Mouse (Mus musculus) neural tube, embryonic 14.5 days (tissue): ENCODE results near the gene Cnih3. TPM values are rescaled to one million over a fixed set of nuclear protein-coding genes. Genes with fewer than 3 reads are reported as not detected.

Experiments
- ATAC-seq: fragments of 200-750 bp; cut with Nextera tagmentation; 2 replicates; pipeline ENCODE4 v1.8.0; 2017; ENCODE audit warnings: low read depth, mild to moderate bottlenecking, moderate TSS enrichment, moderate library complexity
- H3K27ac ChIP-seq: fragments of 300-500 bp; sonication (generic); 2 replicates; pipeline ENCODE4 v1.5.1; 2014; ENCODE audit warnings: low read depth, mild to moderate bottlenecking, control low read depth, low read length, moderate library complexity, mixed read lengths
- H3K27me3 ChIP-seq: fragments of 300-500 bp; sonication (generic); 2 replicates; pipeline ENCODE4 v1.6.1; 2014; ENCODE audit warnings: low read length; ENCODE audit not compliant: control insufficient read depth, insufficient read depth
- H3K36me3 ChIP-seq: fragments of 300-500 bp; sonication (generic); 2 replicates; pipeline ENCODE4 v1.6.1; 2014; ENCODE audit warnings: low read length, mixed read lengths; ENCODE audit not compliant: control insufficient read depth, insufficient read depth
- H3K4me1 ChIP-seq: fragments of 300-500 bp; sonication (generic); 2 replicates; pipeline ENCODE4 v1.6.1; 2014; ENCODE audit warnings: low read length; ENCODE audit not compliant: control insufficient read depth, insufficient read depth
- H3K4me2 ChIP-seq: fragments of 300-500 bp; sonication (generic); 2 replicates; pipeline ENCODE4 v1.6.1; 2014; ENCODE audit warnings: mild to moderate bottlenecking, low read depth, low read length, control low read depth
- H3K4me3 ChIP-seq: fragments of 300-500 bp; sonication (generic); 2 replicates; pipeline ENCODE4 v1.5.1; 2014; ENCODE audit warnings: low read depth, low read length, control low read depth, mixed read lengths
- H3K9ac ChIP-seq: fragments of 300-500 bp; sonication (generic); replicated peaks from 2 replicates; pipeline ENCODE4 v1.6.1; 2014; ENCODE audit warnings: low read depth, mild to moderate bottlenecking, control low read depth, low read length, mixed read lengths
- H3K9me3 ChIP-seq: fragments of 300-500 bp; sonication (generic); 2 replicates; pipeline ENCODE4 v1.6.1; 2016; ENCODE audit warnings: low read length; ENCODE audit not compliant: control insufficient read depth
- WGBS: fragments of 180-500 bp; shearing (Covaris S2); extraction: QIAGEN DNeasy Blood & Tissue Kit; methylation state at CpG from one replicate; pipeline ENCODE4 v1.1.7; 2014; 5-methylcytosine and 5-hydroxymethylcytosine counted together
- polyA plus RNA-seq: library from polyadenylated mRNA; unstranded; fragments of >200 nt; fragmentation: Nextera tagmentation; extraction: Ambion mirVana; gene quantifications from 2 replicates; pipeline ENCODE4 v1.2.1, GENCODE M21; 2014

Gene Cnih3
- polyA plus RNA-seq, 1 experiment from 2014 or later = 25.7 TPM

DNA sequence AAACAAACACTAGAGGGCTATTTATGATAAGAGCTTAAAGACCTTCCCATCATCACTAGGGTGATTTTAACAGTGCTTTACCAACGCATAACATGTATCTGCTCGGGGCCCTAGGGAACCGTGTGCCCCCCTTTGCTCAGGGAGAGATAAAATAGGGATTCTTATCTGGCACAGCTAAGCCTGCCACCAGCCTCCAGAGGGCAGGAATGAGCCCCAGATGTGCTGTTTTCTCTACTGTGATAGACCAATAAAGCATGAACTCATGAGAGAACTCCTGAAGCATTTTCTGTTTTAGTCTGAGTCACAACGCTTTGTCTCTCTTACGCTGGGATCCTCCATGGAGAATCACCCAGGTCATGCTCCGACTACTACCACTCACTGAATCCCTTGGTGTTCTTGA is 15.6 kb upstream of the Cnih3 start:
- no peak for ATAC-seq
- H3K9me3 ChIP-seq = no peaks in the 10 kb centered on the region
- H3K27me3 ChIP-seq = no peaks in the 10 kb centered on the region
- WGBS = 84% methylated on average over 6 of the region's 6 CpGs
- H3K4me1 ChIP-seq = no peaks in the 10 kb centered on the region
- no peak overlapping the region for H3K27ac ChIP-seq
- H3K9ac ChIP-seq = no peak overlapping the region
- no peak overlapping the region for H3K4me2 ChIP-seq
- no peak overlapping the region for H3K4me3 ChIP-seq
- no peaks in the 10 kb centered on the region for H3K36me3 ChIP-seq

DNA sequence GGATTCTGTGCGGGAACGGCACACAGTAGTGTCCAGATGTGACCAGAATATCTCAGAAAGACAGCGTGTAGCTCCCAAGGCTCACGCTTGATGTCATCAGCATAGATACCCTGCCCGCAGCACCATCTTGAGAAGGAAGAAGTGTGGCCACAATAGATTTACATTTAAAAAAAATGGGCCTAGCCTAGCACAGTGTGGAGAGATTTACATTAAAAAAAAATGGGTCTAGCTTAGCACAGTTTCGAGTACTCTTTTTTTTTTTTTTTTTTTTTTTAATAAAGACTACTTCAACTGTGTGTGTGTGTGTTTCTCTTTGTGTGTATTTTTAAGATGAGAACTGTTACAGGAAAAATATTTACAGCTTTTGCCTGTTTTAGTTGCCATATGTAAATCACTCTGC is 13.3 kb upstream of the Cnih3 start:
- Histone ChIP-seq H3K27ac (no peak overlapping the region), H3K4me3 (no peak overlapping the region), H3K9ac (no peak overlapping the region), H3K4me1 (no peaks in the 10 kb centered on the region), H3K4me2 (no peak overlapping the region), H3K27me3 (no peaks in the 10 kb centered on the region), H3K36me3 (no peaks in the 10 kb centered on the region), H3K9me3 (no peaks in the 10 kb centered on the region)
- ATAC-seq = no peak
- WGBS = 79% methylated on average over 6 of the region's 6 CpGs

DNA sequence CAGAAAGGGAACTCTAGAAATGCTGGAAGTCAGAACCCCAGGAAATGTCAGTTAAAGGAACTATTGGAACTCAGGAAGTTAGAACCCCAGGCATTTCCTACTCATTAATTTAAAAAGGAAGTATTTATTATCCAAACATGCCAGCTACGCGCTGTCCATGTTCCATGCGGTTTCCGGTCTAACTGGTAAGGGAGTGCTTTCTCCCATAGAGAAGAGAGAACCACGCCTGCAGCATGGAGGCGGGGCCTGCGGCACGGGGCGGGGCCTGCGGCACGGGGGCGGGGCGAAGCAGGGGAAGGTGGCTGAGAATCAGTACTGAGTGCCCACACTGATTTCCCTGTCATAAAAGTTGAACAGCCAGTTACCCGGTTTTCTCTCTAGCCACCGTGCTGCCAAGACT is 6.9 kb upstream of the Cnih3 start:
- no peak overlapping the region for H3K27ac ChIP-seq
- no peaks in the 10 kb centered on the region for H3K27me3 ChIP-seq
- H3K4me3 ChIP-seq = no peak overlapping the region
- H3K9me3 ChIP-seq = no peaks in the 10 kb centered on the region
- WGBS = 31% methylated on average over 15 of the region's 15 CpGs
- H3K36me3 ChIP-seq = no peaks in the 10 kb centered on the region
- no peak overlapping the region for H3K4me2 ChIP-seq
- H3K9ac ChIP-seq = no peak overlapping the region
- ATAC-seq = no peak
- H3K4me1 ChIP-seq = no peaks in the 10 kb centered on the region

DNA sequence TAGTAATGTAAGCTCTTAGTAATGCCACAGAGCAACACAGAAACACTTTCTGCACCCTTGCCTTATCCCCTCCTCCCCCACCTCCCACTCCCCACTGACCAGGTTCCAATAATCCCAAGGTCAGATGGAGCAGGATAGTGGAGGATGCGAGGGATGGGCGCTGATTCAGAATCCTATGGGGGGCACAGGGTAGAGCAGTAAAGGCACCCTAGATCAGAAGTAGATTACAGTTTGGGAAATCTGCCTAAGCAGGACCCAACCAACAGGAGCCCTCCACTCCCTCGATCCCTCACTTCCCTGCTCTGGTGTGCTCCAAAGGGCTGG is 423 bp upstream of the Cnih3 start:
- WGBS = 15% methylated on average over 3 of the region's 3 CpGs
- peak overlapping the region; percentile 99 for H3K4me2 ChIP-seq
- no peak; the same call in 1 of the 2 replicates for ATAC-seq
- H3K36me3 ChIP-seq = no peaks in the 10 kb centered on the region
- peak overlapping the region; percentile 47 for H3K9ac ChIP-seq
- no peaks in the 10 kb centered on the region for H3K9me3 ChIP-seq
- H3K4me1 ChIP-seq = peaks cover 13% of the 10 kb centered on the region; the same call in 1 of the 2 replicates
- H3K27ac ChIP-seq = no peak overlapping the region
- peaks cover 21% of the 10 kb centered on the region for H3K27me3 ChIP-seq
- H3K4me3 ChIP-seq = peak overlapping the region; percentile 58

DNA sequence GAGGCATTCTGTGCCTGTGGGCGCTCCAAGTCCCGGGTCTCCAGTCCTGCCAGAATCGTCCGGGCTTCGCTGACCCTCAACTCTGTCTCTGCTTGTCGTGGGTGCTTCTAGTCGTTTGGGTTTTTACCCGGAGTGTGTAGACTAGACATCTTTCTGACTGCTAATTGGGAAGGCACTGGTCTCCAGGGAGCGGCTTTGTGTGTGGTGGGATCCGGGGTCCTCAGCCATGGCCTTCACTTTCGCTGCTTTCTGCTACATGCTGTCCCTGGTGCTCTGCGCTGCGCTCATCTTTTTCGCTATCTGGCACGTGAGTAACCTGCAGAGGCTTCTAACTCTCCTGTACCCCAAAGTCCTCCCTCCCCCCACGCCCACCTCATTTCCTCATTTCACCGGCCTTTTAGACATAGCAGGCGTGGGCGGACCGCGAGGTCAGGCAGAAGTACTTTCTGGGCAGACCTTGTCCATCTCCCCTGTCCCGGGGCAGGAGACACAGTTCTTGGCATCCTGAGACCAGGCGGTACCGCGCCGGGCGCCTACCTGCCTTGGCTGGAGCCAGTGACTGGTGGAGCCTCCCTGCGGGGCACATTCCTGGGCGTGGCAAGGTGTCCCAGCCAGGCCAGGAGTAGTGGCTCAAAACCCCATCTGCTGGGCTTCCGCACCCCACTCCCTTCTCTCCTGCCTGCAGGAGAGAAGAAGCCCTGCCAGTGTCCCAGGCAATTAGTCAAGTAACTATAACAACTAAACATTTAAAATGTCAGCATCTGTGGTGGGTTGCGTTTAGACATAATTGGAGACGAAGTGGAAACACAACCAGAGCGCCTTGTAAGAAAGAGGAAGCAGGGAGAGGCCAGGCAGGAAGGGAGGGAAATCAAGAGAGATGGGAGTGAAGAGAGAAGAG is 1.0 kb downstream of the Cnih3 start:
- peak overlapping the region; percentile 99 for H3K4me2 ChIP-seq
- peak overlapping the region; percentile 58 for H3K4me3 ChIP-seq
- 0 out of 2 replicates have a peak, but pooled peaks have one; percentile 4 for ATAC-seq
- H3K9me3 ChIP-seq = no peaks in the 10 kb centered on the region
- peak overlapping the region; percentile 47 for H3K9ac ChIP-seq
- 2% methylated on average over 33 of the region's 33 CpGs for WGBS
- H3K27ac ChIP-seq = no peak overlapping the region
- H3K4me1 ChIP-seq = peaks cover 13% of the 10 kb centered on the region; the same call in 1 of the 2 replicates
- H3K27me3 ChIP-seq = peaks cover 21% of the 10 kb centered on the region
- H3K36me3 ChIP-seq = no peaks in the 10 kb centered on the region

DNA sequence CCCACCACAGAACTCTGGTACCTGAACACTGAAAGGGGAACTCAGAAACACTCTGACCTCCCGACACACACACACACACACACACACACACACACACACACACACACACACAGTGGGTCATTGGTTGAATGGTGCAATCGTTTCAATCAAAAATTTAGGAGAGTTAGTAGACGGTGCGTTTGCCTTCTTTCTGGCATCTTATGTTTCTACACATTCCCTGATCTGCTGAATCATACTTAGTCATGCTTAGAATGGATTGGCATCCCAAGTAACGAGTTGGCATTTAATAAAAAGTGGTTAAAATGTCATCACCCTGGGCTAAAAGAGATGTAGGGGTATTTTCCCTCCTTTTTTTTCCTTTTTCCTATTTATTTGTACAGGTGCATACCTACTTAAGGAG is 3.3 kb downstream of the Cnih3 start:
- ATAC-seq = no peak
- WGBS = 90% methylated on average over 5 of the region's 5 CpGs
- Histone ChIP-seq H3K4me2 (no peak overlapping the region), H3K27ac (no peak overlapping the region), H3K4me3 (no peak overlapping the region), H3K4me1 (peaks cover 13% of the 10 kb centered on the region; the same call in 1 of the 2 replicates), H3K36me3 (no peaks in the 10 kb centered on the region), H3K27me3 (peaks cover 20% of the 10 kb centered on the region), H3K9me3 (no peaks in the 10 kb centered on the region), H3K9ac (no peak overlapping the region)

DNA sequence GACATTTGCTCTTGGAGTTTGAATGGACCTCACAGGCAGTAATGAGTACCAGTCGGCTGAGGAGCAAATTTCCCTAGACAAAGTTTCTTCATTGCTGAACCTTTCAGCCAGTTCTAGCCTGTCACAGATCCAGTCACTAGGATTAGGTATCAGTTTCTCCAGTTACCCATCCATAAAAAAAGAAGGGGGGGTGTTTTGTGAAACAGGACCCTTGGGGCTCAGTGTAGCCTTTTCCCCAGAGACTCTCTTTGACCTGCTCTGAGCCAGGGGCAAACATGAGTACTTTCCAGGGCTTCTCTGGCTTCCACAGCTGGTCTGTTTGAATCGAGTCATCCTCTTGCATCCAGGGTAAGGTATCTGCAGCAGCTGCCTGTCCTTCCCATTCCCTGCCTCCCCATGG is 5.4 kb downstream of the Cnih3 start:
- Histone ChIP-seq H3K4me3 (no peak overlapping the region), H3K9ac (no peak overlapping the region), H3K9me3 (no peaks in the 10 kb centered on the region), H3K27me3 (peaks cover 10% of the 10 kb centered on the region; the same call in 1 of the 2 replicates), H3K4me2 (no peak overlapping the region), H3K27ac (no peak overlapping the region), H3K36me3 (no peaks in the 10 kb centered on the region), H3K4me1 (peaks cover 9% of the 10 kb centered on the region; the same call in 1 of the 2 replicates)
- ATAC-seq = no peak
- WGBS = 64% methylated on average over 2 of the region's 2 CpGs

DNA sequence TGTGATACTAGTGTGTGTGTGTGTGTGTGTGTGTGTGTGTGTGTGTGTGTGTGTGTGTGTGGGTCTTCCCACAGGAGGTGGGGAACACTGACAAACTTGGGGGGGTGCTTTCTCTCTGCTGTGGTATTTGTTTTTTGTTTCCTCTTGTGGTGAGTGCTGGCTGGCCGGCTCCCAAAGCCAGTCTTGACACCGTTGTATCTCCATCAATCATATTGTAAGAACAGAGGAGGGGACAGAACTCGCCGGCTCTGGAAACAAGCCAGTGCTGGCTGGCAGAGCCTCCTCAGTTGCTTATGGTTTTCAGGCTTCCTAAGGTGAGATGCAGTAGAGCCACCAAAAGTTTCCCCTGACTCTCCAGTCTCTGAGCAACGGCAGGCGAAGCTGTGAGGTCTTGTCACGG is 6.1 kb downstream of the Cnih3 start:
- H3K36me3 ChIP-seq = no peaks in the 10 kb centered on the region
- 59% methylated on average over 7 of the region's 7 CpGs for WGBS
- peaks cover 7% of the 10 kb centered on the region; the same call in 1 of the 2 replicates for H3K27me3 ChIP-seq
- no peak overlapping the region for H3K4me3 ChIP-seq
- H3K4me2 ChIP-seq = no peak overlapping the region
- no peaks in the 10 kb centered on the region for H3K9me3 ChIP-seq
- peaks cover 3% of the 10 kb centered on the region; the same call in 1 of the 2 replicates for H3K4me1 ChIP-seq
- ATAC-seq = no peak
- no peak overlapping the region for H3K9ac ChIP-seq
- no peak overlapping the region for H3K27ac ChIP-seq

DNA sequence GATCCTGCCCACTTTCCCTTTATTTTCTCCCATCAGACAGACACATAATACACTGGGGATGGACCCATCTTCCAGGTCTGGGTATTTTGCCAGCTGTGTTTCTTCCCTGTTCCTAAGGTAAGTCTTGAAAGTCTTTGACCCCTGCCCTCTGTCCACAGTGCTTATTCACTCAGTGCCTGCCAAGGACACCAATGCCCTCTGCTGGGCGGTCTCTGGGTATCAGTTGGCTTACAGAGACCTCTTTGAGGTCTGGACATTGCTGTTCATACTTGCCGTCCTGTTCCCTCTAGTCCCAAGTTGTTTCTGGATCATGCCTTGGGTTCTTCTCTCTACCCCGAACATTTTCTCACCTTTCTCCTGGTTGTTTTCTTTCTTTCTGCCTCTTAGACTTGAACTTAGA is 8.3 kb downstream of the Cnih3 start:
- no peak overlapping the region for H3K4me3 ChIP-seq
- H3K4me2 ChIP-seq = no peak overlapping the region
- WGBS = 81% methylated on average over 3 of the region's 3 CpGs
- no peaks in the 10 kb centered on the region for H3K27me3 ChIP-seq
- H3K4me1 ChIP-seq = no peaks in the 10 kb centered on the region
- H3K9ac ChIP-seq = no peak overlapping the region
- ATAC-seq = no peak
- H3K9me3 ChIP-seq = no peaks in the 10 kb centered on the region
- no peak overlapping the region for H3K27ac ChIP-seq
- no peaks in the 10 kb centered on the region for H3K36me3 ChIP-seq
